Mouse (Mus musculus) lung, postnatal 4 days (tissue): Measurements from ENCODE around the gene Slc1a3.
"Not testable (repeated sequence)": the region's sequence is repeated elsewhere in the genome, so short reads cannot be mapped to it uniquely, and the experiment has no call there.

ENCODE experiments used
- DNase-seq, 2 experiments: peaks; one replicate each; pipeline ENCODE4 v3.0.0; 2021

Slc1a3 gene

GRCm38 (mm10) chr15:8706178-8706577 is 4.4 kb downstream of the Slc1a3 start:
- DNase-seq: no peak

GRCm38 (mm10) chr15:8705560-8705959 is 5.0 kb downstream of the Slc1a3 start:
- DNase-seq: not testable (repeated sequence)

DNA sequence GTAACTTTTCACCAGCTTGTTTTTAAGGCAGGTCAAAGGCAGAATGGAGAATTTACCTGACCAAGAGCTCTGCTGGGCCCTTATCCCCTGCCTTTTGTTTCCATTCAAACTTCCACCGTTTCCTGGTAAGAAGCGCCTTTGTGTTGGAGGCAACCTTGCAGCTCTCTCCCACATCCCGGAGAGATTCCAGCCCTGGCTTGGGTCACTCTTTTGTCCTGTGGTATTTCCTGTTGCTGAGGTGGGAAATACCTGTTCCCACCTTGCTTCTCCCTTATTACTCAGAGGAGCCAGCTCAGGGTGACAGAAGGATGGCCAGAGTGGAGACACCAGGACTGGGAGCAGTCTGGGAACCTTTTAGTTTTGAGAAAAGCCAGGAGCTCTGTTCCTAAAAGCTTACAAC is 12.6 kb downstream of the Slc1a3 start:
- no peak for DNase-seq

GRCm38 (mm10) chr15:8697500-8697899 is 13.1 kb downstream of the Slc1a3 start:
- DNase-seq: no peak

DNA sequence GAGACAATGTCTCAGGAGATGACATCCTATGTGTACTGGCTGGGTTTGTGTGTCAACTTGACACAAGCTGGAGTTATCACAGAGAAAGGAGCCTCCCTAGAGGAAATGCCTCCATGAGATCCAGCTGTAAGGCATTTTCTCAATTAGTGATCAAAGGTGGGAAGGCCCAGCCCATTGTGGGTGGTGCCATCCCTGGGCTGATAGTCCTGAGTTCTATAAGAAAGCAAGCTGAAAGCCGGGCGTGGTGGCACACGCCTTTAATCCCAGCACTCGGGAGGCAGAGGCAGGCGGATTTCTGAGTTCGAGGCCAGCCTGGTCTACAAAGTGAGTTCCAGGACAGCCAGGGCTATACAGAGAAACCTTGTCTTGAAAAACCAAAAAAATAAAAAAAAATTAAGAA is 20.4 kb downstream of the Slc1a3 start:
- not testable (repeated sequence) for DNase-seq

GRCm38 (mm10) chr15:8686846-8687245 is 23.7 kb downstream of the Slc1a3 start:
- DNase-seq: no peak

DNA sequence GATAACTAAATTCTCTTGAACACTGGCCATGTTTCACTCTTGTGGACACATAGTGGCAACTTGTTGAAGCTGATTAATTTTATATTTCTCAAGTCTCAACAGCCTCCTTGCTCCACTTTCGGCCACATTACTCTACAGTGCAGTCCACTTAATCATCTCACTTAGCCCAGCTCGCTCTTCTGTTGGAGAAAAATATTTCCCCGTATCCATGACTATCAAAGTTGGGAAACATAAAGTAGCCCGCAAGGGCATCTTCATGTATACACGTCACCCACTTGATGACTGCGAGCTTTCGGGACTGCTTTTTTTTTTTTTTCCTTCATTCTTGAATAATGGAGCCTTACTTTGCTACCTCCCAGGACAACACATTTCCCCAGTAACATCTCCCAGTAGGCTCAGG is 25.1 kb downstream of the Slc1a3 start:
- peak in 1 of 2 experiments; percentile 18 for DNase-seq

DNA sequence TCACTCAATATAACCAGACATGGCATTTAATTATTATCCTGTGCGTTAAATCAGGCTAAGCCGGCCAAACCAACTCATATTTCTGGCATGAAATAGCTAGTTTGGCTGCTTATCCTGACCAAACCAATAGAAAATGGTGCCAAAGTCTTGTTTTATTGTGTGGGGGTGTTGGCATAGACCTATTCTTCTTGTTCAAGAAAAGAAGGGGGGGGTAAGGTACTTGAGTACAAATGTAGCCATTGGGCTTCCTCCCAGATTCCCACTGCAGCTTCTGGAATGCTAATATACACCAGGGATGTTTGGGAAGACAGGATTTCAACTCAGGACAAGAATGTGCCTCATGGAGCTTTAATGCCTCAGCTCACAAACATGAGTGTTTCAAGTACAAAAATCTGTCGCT is 26.3 kb downstream of the Slc1a3 start:
- no peak for DNase-seq

- DNase-seq: no peak
Measured at GRCm38 (mm10) chr15:8682871-8683270, 27.7 kb downstream of the Slc1a3 start.

DNA sequence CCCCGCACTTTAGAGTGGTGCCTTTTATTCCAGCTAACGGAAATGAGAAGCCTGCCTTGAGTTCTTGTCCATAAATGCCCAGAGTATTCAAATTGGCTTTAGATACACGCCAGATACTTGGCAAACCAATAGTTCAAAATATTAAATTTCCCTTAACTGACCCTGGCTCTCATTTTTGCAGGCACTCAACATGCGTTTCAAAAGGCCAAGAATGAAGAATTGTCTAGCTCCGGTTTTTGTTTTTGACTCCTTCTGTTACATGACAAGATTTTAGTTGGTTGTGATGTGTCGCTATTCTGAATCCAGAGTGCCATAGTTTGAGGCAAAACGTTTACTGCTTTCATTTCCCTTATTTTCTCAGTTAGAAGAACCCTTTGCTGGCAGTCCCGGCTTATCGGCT is 28.1 kb downstream of the Slc1a3 start:
- no peak for DNase-seq

- DNase-seq: no peak
Measured at GRCm38 (mm10) chr15:8681971-8682370, 28.6 kb downstream of the Slc1a3 start.

GRCm38 (mm10) chr15:8681009-8681408 is 29.6 kb downstream of the Slc1a3 start:
- DNase-seq: no peak

DNA sequence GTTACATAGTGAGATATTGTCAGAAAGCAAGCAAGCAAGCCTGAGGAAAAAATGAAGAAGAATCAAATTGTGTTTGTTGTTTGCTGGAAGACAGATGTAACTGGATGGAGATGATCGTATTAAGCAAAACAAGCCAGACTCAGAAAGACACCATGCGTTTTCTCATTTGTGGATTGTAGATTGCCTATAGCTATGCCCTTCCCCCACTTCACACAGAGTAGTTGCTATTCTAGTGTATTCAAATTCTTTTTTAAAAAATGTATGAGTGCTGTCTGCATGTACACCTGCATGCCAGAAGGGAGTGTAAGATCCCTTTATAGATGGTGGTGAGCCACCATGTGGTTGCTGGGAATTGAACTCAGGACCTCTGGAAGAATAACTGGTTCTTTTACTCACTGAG is 33.6 kb downstream of the Slc1a3 start:
- DNase-seq: no peak

DNA sequence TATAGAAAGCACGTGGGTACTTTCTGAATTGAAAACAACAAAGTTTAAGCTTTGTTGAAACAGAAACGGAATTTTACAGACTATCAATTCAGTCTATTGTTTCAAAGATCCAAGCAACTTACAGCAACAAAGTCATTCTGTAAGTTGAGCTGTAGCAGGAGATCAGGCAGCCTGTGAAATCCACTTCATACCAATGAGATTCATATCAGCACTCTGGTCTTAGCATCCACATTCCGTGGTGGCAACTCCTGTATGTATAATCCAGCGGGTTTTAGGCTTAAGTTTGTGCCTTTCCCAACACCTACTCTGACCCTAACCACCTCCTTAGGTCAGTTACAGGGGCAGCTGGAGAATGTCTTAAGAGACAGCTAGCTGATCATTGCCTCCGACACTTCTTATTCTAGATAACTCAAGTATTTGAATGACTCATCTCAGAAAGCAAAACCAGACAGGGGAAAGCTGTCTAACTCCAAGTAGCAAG is 34.3 kb downstream of the Slc1a3 start:
- DNase-seq: no peak

- DNase-seq: no peak
Measured at GRCm38 (mm10) chr15:8675616-8676015, 34.9 kb downstream of the Slc1a3 start.

DNA sequence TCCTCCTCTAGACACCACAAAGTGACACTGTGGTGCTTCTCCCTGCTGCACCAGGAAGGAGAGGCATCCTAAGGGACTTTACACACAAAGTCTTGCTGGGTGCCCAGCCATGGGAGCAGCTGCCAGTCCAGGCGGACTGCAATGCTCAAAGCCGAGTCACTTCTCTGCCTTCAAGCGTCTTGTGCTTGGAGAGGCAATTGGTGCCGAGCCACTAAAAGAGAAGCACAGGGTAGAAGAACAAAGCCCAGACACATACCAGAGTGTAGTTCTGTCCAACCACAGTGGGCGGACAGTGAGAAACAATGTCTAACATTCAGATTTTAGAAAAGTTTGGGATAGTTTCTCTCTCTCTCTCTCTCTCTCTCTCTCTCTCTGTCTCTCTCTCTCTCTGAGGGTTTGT is 38.0 kb downstream of the Slc1a3 start:
- peak in 1 of 2 experiments; percentile 25 for DNase-seq

GRCm38 (mm10) chr15:8667849-8668522 is 42.6 kb downstream of the Slc1a3 start:
- no peak for DNase-seq

GRCm38 (mm10) chr15:8665675-8666350 is 44.8 kb downstream of the Slc1a3 start:
- DNase-seq: no peak

GRCm38 (mm10) chr15:8663348-8664099 is 47.0 kb downstream of the Slc1a3 start:
- DNase-seq: peak in 1 of 2 experiments; percentile 58

DNA sequence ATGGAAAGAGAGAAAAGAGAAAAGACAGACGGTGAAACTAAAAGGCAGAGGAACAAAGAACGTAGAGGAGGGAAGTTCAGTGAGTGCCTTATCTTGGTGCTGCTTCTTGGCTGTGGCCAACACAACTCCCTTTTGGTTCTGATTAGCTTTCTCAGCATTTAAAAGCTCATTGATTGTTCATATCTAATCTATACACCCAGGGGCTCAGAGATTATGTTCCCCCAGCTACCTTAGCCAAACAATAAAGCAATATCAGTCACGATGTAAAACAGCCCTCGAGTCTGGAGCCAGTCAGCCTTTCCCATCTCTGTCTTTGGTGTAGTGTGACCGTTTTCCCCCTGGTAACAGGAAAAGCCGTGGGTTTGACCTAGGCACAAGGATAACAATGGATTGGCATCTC is 48.7 kb downstream of the Slc1a3 start:
- no peak for DNase-seq

- DNase-seq: no peak
Measured at GRCm38 (mm10) chr15:8659977-8660376, 50.6 kb downstream of the Slc1a3 start.

DNA sequence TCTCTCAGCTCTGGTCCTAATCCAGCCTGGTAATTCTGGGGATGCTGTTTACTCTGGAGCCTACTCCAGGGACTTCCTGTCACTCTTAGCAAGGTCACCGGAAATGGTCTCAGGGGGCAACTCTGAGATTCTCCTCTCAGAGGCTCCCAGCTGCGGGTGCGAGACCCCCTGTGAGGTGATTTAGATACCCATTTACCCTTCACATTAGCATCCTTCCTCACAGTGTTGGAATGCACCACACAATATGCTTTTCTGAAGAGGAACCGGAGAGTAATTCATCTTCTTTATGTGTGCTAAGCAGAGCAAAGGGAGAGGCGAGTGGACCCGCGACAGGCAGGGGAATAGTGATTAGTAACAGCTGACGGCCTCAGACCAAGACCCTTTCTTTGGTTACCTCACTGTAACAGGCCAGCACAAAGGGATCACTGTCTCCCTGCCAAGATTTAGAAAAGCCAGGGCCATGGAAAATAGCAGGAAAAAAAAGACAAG is 51.0 kb downstream of the Slc1a3 start:
- DNase-seq: no peak
